22 mouse cellular contexts compared by ENCODE assay signal in genomic region chr7:111456007-111456406, GRCm38 (mm10).
A peak's percentile ranks its signal among the peaks of the same experiment; 100 is the strongest.
DNase-seq lines count a peak whose midpoint lies in the region; TF ChIP-seq lines count a peak whose summit lies in the region.
"Had no signal": no experiment of that assay in that cellular context is flagged by ENCODE, and none has a peak within 500 bp of the region (broad histone marks: within the 10 kb centered on the region; RNA-seq: fewer than 3 reads in every experiment).

No protein-coding gene starts in this region.

- H3K36me3 ChIP-seq in testis, adult 2 months (ENCODE audit: control insufficient read depth, insufficient read depth, low read length): no peaks in the 10 kb centered on the region
- H3K36me3 ChIP-seq: embryonic facial prominence, embryonic 10.5 days; embryonic facial prominence, embryonic 12.5 days; forebrain, embryonic 15.5 days; G1E had no signal

- TF ChIP-seq POLR2A in testis, adult 2 months (IDR thresholded peaks at IDR 0.05; ENCODE audit: control insufficient read depth, low read depth, low read length): no peak

- peak overlapping the region; percentile 13; the same call in 1 of the 2 replicates for H3K4me3 ChIP-seq in testis, adult 2 months (ENCODE audit: control insufficient read depth, low read depth, low read length)
- H3K4me3 ChIP-seq: embryonic facial prominence, embryonic 10.5 days; embryonic facial prominence, embryonic 12.5 days; forebrain, embryonic 13.5 days; forebrain, embryonic 15.5 days had no signal

- DNase-seq in embryo, embryonic 10 days (ENCODE audit: low spot score): peak; percentile 34
- no peak for DNase-seq in embryo, embryonic 9.5 days (ENCODE audit: extremely low spot score)
- DNase-seq in testis, postnatal 14 days (ENCODE audit: low spot score): no peak
- no peak for DNase-seq in spleen, postnatal 4 days (ENCODE audit: low spot score in 2 of 2)
- DNase-seq: adrenal gland, adult 8-10 months; adrenal gland, postnatal 14 days; B cell, adult 2 months; cerebellum, adult 11-12 months; cerebellum, adult 2 months; cerebellum, adult 9-10 months; cerebellum, postnatal 10 days; cerebellum, postnatal 25 days; embryo, embryonic 11 days; forebrain, postnatal 0 days had no signal

- no peak overlapping the region for H3K27ac ChIP-seq in testis, adult 2 months (ENCODE audit: control insufficient read depth, insufficient read depth, low read depth, low read length)
- H3K27ac ChIP-seq: embryonic facial prominence, embryonic 10.5 days; embryonic facial prominence, embryonic 12.5 days; forebrain, embryonic 13.5 days; forebrain, embryonic 15.5 days had no signal

- no peaks in the 10 kb centered on the region for H3K27me3 ChIP-seq in testis, adult 2 months (ENCODE audit: control insufficient read depth, insufficient read depth, low read length)
- H3K27me3 ChIP-seq: CH12.LX; embryonic facial prominence, embryonic 12.5 days; forebrain, embryonic 13.5 days; forebrain, embryonic 15.5 days; Patski had no signal

- TF ChIP-seq CTCF in testis, adult 2 months (IDR thresholded peaks at IDR 0.05; ENCODE audit: control insufficient read depth, insufficient read depth, insufficient replicate concordance, low read depth, low read length): no peak

- H3K4me1 ChIP-seq in testis, adult 2 months (ENCODE audit: control insufficient read depth, insufficient read depth, low read length): no peaks in the 10 kb centered on the region
- H3K4me1 ChIP-seq: forebrain, embryonic 13.5 days; forebrain, embryonic 15.5 days had no signal
